Mouse (Mus musculus) testis, postnatal 10 days (tissue): ENCODE results near the gene Adamts6.

ENCODE experiments used
- DNase-seq: peaks from one replicate; pipeline ENCODE4 v3.0.0; 2021; ENCODE audit warnings: low spot score

The Adamts6 gene

GRCm38 (mm10) chr13:104460287-104460686 lies 172.7 kb downstream of the Adamts6 start:
- no peak for DNase-seq

DNA sequence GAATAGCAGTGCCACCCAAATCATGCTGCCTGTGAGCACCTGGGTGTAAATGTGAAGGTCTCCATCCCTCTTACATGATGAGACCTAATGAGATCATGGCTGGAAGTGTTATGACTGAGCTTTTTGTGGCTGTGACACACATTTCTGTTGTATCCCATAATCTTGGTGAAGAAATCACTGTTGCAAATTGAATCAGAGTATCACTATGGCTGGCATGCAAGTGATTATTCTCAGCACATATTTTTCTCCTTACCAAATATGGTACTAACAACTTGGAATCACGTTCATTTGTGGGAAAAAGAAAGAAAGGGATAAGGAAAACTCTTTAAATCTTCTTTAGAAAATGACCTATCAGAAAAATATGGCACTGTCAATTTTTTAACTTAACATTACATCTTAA lies 180.4 kb downstream of the Adamts6 start:
- no peak for DNase-seq

DNA sequence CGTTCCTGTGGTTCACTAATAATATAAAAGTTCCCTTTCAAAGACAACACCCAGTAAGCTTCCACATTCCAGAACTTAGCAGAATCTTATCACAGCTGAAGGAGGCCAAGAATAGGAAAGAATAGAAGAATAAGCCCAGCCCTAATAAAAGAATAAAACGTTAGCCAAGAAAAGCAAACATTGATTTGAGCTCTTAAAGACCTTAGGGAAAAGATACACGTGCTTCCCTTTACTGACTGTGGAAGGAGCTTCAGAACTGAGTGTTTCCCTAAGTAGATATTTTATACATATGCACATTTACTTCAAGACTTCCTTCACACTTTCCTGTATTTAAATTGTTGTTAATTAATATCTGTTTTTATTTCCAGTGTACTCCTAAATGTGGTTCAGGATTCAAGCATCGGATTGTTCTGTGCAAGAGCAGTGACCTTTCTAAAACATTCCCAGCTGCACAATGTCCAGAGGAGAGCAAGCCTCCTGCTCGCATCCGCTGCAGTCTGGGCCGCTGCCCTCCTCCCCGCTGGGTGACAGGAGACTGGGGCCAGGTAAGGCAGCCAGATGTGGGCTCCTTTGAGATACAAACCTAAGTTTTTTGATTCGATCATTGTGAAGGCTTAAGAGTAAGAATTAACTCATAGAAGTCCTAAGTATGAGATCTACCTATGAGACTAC lies 188.8 kb downstream of the Adamts6 start:
- no peak for DNase-seq

DNA sequence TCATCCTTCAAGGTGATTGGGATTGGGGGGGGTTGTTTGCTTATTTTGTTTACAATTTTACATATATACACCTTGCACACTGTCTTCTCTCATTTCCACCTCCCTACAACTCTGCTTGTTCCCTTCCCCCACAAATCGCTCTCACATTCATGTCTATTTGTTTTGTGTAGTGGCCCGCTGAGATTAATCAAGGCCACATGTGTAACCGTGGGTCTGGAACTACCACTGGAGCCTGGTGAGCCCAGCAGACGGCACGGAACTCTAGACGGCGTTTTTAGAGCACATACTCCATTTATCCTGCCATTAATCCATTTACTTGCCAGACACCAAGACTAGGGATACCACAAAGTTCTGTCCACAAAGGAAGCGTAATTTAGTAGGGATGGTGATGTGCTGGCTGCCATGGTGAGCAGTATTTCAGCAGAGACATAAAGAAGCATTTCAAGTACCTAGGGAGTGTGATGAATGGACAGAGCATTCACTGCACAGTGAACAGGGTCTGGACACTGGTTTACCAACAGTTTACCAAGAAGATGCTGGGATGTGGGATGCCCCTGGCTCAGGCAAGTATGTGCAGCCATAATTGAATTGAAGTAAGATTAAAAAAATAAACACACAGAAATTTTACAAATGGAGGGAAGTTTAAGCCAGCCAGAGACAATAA lies 194.9 kb downstream of the Adamts6 start:
- DNase-seq, result no peak

- DNase-seq, result no peak
Observed at GRCm38 (mm10) chr13:104483111-104483722, 195.6 kb downstream of the Adamts6 start.

GRCm38 (mm10) chr13:104491046-104491811 lies 203.6 kb downstream of the Adamts6 start:
- DNase-seq, result no peak

DNA sequence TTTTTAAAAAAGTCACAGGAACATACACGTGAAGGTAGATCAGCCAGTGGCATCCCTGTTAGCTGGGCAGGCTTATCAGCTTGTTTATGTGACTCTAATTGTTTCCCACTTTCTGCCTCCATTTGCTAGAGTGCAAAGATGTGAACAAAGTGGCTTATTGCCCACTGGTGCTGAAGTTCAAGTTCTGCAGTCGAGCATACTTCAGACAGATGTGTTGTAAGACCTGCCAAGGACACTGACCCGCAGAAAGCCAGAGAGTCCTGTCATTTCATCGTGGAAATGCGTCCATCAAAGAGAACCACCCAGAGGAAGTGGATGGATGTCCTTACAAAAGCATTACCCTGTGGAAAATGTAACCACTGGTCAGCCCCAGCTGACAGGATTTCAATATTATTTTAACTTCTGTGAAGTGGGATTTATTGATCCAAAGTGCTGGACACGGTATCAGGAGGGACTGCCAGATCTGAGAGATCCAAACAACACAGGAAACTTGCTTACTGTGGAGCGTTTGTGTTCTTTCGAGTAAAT lies 205.9 kb downstream of the Adamts6 start:
- DNase-seq, result no peak

GRCm38 (mm10) chr13:104494200-104494873 lies 206.7 kb downstream of the Adamts6 start:
- no peak for DNase-seq

DNA sequence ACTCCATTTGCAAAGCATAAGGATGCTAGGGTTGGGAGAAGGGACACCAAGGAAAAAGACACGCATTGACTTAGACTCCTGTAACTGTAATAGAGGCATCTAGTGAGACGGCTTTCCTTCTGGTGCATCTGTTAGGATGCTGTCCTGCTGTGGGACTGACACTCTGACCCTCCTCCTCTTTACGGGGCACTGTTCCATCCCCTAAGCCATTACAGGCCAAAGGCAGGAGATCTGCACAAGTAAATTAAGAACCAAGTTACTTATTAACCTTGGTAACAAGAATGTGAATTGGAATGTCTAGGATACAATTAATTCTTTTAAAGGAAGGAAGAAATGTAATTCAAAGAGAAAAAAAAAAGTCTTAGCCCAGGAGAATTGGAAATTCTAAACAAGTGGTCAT lies 210.0 kb downstream of the Adamts6 start:
- DNase-seq, result no peak

GRCm38 (mm10) chr13:104498669-104499068 lies 211.0 kb downstream of the Adamts6 start:
- DNase-seq, result no peak

DNA sequence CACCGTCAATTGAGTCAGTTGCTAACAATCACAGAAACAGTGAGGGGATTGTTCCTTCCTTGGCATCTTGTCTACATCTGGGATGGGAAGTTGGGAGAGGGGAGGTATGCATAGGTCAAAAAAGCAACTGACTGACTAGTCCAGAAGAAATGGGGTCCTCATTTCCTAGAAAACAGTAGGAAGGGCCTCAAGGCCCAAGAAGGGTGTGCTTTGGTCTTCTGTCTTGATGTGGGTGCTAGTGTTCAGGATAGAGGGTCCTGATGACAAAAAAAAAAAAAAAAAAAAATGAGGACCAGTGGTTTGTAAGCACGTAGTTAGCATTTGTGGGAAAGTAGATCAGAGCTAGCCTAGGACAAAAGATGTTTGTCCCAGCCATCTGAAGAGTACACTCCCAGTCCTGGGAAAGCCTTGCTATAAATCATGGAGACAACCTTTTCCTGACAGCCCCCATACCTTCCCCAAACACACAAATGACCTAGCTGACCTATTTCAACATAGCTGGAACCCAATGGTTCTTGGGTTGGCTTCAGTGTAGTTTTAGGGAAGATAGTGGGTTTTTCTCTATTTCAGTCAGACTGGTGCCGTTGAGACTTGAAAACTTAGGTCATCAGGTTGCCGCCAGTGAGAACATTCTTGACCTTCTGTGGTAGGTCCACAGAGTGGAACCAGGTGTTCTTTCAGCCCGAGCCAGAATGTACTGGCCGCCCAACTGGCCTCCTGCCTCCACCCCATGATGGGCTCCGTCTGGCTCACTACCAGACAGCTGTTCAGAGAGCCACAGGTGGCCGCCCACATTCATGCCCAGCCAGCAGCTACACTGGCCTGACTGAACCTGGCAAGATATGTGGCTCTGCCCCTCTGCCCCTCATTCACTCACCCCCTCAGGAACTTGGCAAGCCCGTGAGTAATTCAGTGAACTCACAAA lies 211.7 kb downstream of the Adamts6 start:
- peak; percentile 47 for DNase-seq

GRCm38 (mm10) chr13:104502406-104502805 lies 214.8 kb downstream of the Adamts6 start:
- no peak for DNase-seq

GRCm38 (mm10) chr13:104504043-104504442 lies 216.4 kb downstream of the Adamts6 start:
- DNase-seq, result no peak

GRCm38 (mm10) chr13:104506165-104506875 lies 218.7 kb downstream of the Adamts6 start:
- no peak for DNase-seq

GRCm38 (mm10) chr13:104507671-104508070 lies 220.0 kb downstream of the Adamts6 start:
- DNase-seq, result no peak

DNA sequence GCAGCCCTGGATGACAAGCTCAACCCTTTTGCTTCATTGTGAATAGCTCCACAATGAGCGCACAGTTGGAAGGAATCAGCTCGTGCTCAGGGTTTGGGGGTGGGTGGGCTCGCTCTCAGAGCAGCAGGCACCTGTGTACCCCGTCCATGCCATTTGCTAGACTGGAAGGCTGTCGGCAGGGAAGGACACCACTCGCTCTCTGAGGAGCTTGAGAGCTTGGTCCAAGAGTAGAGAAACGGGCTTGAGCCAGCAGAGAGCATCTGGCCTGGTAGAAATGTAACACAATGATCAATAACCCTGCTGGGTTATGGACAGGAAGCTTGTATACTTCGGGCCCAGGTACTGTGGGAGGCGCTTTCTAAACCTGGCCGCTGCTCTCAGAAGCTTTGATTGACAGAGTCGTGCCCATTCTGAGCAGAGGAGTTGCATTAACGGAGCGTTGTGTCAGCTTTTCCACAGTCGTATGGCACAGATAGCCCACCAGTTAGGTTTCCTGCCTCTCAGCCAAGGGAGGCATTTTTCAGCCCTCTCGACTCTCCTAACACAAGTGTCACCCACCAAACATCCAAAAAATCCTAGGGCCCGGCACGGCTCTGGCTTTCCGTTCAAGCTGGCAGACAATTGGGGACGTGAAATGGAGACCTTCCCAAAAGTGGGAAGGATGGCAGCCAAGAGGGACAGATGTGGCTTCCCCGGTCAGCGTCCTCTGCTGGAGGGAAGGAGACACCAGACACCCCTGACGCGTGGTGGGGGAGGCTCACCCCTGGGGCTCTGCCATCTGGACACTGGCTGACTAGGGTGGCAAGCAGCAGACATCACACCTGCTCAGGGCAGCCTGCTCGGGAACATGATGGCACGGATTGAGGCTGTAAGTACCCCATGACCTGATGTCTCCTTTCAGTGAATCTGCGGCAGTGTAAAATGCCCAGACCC lies 222.2 kb downstream of the Adamts6 start:
- no peak for DNase-seq

DNA sequence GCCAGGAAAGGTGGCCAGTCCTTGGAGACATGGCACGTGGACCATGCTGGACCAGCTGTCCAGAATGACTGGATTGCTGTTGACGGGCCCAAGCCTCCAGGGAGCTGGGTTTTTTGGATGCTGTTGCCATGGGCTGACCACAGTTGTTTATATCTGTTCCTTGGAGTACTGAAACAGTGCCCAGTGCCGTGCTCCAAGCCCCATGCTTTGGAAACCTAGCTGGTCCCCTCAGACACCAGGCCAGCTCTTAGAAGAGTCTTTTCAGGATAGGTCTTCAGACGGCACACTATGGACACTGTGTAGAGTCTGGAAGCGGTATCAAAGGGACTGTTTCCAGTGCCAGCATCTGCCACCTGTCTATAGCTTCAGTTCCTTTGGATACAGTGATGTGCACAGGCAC lies 223.1 kb downstream of the Adamts6 start:
- DNase-seq, result no peak

- DNase-seq, result no peak
Observed at GRCm38 (mm10) chr13:104515054-104515453, 227.4 kb downstream of the Adamts6 start.

GRCm38 (mm10) chr13:104516146-104516545 lies 228.5 kb downstream of the Adamts6 start:
- no peak for DNase-seq
